Mouse (Mus musculus): ENCODE data around the gene Ap3s2. TPM values are rescaled to one million over a fixed set of nuclear protein-coding genes. Genes with fewer than 3 reads are reported as not detected.

The Ap3s2 gene
- polyA plus RNA-seq, 1 experiment from 2014 or later: 8.0 TPM

DNA sequence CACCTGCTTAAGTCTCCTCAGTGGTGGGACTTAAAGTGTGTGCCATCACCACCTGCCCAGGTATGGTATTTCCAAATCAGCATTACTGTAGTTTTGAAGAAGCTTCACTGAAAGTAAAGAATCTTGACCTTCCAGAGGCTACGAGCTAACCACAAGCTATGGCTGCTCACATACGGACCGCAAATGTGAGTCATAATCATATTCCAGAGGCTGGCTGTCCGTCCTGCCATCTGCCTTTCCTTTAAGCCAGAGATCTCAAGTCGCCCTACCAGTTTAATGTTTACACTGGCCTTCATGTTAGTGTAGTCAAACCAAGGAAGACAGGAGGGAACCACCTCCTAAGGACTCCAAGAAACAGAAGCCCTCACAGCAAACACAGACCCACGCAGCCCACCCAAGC, 38.5 kb downstream of the Ap3s2 start:
- TF ChIP-seq EP300 (IDR thresholded peaks at IDR 0.05; ENCODE audit: low read depth): no peak
- TF ChIP-seq CTCF (IDR thresholded peaks at IDR 0.05; ENCODE audit: low read depth): no peak
- no peak for ATAC-seq
- no peak for DNase-seq
- no peak overlapping the region for H3K9ac ChIP-seq (replicated peaks)
- H3K4me2 ChIP-seq (ENCODE audit: low read depth, low read length): no peak overlapping the region
- no peaks in the 10 kb centered on the region for H3K4me1 ChIP-seq (ENCODE audit: insufficient read depth)
- no peak overlapping the region for H3K4me3 ChIP-seq (ENCODE audit: low read depth, low read length)
- no peak overlapping the region for H3K27ac ChIP-seq (ENCODE audit: low read depth)
- H3K27me3 ChIP-seq (ENCODE audit: insufficient read depth, low read length): no peaks in the 10 kb centered on the region
- 84% methylated on average over 6 of the region's 6 CpGs for WGBS (ENCODE audit: insufficient replicate concordance)
- peaks cover 16% of the 10 kb centered on the region for H3K36me3 ChIP-seq (replicated peaks; ENCODE audit: insufficient read depth, low read length)
- H3K9me3 ChIP-seq (ENCODE audit: low read length): no peaks in the 10 kb centered on the region

DNA sequence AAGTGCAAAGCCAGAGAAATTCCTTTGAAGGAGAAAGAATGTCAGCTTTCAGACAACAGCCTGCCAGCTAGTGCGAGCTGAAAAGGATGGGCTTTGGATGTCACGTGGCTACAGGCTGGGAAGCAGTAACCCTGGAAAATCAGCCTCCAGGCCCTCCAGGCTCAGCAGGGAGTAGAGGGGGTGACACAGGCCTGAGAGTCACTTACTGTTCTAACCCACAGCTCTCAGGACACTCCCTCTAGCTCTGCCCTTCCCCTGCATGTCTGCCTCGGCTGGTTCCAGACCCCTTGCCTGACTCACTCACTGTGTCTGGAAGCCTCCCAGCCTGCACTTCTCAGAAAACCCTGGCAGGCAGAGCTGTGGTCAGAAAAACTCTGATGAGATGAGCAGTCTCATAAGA, 39.5 kb downstream of the Ap3s2 start:
- no peak overlapping the region for H3K4me3 ChIP-seq (ENCODE audit: low read depth, low read length)
- no peak overlapping the region for H3K27ac ChIP-seq (ENCODE audit: low read depth)
- ATAC-seq (no peak), DNase-seq (no peak)
- peaks cover 16% of the 10 kb centered on the region for H3K36me3 ChIP-seq (replicated peaks; ENCODE audit: insufficient read depth, low read length)
- TF ChIP-seq CTCF (IDR thresholded peaks at IDR 0.05; ENCODE audit: low read depth) (no peak), EP300 (IDR thresholded peaks at IDR 0.05; ENCODE audit: low read depth) (no peak)
- H3K4me2 ChIP-seq (ENCODE audit: low read depth, low read length): no peak overlapping the region
- 76% methylated on average over 3 of the region's 3 CpGs for WGBS (ENCODE audit: insufficient replicate concordance)
- no peaks in the 10 kb centered on the region for H3K27me3 ChIP-seq (ENCODE audit: insufficient read depth, low read length)
- no peaks in the 10 kb centered on the region for H3K9me3 ChIP-seq (ENCODE audit: low read length)
- H3K9ac ChIP-seq (replicated peaks): no peak overlapping the region
- H3K4me1 ChIP-seq (ENCODE audit: insufficient read depth): no peaks in the 10 kb centered on the region

DNA sequence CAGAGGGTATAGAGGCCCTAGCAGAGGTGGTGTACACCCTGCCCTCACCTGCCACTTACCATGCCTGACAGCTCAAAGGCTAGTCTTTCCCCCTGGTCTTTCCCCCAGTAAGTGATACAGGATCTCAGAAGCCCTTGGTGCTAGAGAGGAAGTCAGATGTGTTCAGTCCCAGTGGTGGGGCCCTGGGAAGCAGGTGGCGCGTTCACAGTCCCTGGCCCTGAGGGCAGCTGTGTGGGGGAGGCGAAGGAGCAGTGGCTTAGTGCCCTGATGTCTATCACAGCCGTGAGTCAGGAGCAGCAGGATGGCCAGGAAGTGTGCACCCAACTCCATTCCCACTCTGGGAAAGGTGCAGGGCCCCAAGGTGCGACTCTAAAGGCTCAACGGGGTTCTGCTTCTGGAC, 40.4 kb downstream of the Ap3s2 start:
- H3K4me1 ChIP-seq (ENCODE audit: insufficient read depth): no peaks in the 10 kb centered on the region
- no peak overlapping the region for H3K4me2 ChIP-seq (ENCODE audit: low read depth, low read length)
- DNase-seq (no peak), ATAC-seq (no peak)
- H3K27me3 ChIP-seq (ENCODE audit: insufficient read depth, low read length): no peaks in the 10 kb centered on the region
- H3K27ac ChIP-seq (ENCODE audit: low read depth): no peak overlapping the region
- H3K4me3 ChIP-seq (ENCODE audit: low read depth, low read length): no peak overlapping the region
- H3K9me3 ChIP-seq (ENCODE audit: low read length): no peaks in the 10 kb centered on the region
- no peak overlapping the region for H3K9ac ChIP-seq (replicated peaks)
- WGBS (ENCODE audit: insufficient replicate concordance): 86% methylated on average over 6 of the region's 6 CpGs
- peaks cover 16% of the 10 kb centered on the region for H3K36me3 ChIP-seq (replicated peaks; ENCODE audit: insufficient read depth, low read length)
- TF ChIP-seq EP300 (IDR thresholded peaks at IDR 0.05; ENCODE audit: low read depth) (no peak), CTCF (IDR thresholded peaks at IDR 0.05; ENCODE audit: low read depth) (no peak)

DNA sequence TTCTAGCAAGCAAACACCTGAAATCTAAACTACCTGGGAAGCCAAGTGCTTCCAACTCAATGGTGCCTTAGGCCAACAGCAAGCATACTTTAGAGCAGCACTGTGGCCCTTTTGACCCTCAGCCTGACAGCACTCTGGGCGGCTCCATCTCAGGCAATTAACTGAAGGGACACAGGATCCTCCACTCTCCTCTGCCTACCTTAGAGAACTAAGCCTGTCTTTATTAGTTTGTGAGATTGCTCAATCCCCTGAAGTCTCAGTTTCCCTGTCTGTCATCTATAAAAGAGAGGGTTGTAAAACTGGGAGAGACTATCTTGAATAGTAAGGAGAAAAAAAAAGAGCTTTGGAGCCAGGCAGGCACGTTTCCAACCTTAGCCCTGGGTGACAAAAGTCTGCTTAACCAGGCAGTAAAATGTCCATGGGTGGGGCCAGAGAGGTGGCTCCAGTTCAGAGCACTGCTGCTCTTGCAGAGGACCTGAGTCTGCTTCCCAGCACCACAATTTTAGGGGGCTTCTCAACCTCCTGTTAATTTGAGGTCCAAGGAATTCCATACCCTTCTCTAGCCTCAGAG, 41.9 kb downstream of the Ap3s2 start:
- Histone ChIP-seq H3K4me1 (ENCODE audit: insufficient read depth) (no peaks in the 10 kb centered on the region), H3K9me3 (ENCODE audit: low read length) (no peaks in the 10 kb centered on the region), H3K27ac (ENCODE audit: low read depth) (no peak overlapping the region), H3K4me2 (ENCODE audit: low read depth, low read length) (no peak overlapping the region), H3K9ac (replicated peaks) (no peak overlapping the region), H3K27me3 (ENCODE audit: insufficient read depth, low read length) (no peaks in the 10 kb centered on the region), H3K4me3 (ENCODE audit: low read depth, low read length) (no peak overlapping the region), H3K36me3 (replicated peaks; ENCODE audit: insufficient read depth, low read length) (peaks cover 13% of the 10 kb centered on the region)
- WGBS (ENCODE audit: insufficient replicate concordance): 64% methylated on average over 2 of the region's 2 CpGs
- no peak for ATAC-seq
- TF ChIP-seq CTCF (IDR thresholded peaks at IDR 0.05; ENCODE audit: low read depth): no peak
- no peak for TF ChIP-seq EP300 (IDR thresholded peaks at IDR 0.05; ENCODE audit: low read depth)
- no peak for DNase-seq

DNA sequence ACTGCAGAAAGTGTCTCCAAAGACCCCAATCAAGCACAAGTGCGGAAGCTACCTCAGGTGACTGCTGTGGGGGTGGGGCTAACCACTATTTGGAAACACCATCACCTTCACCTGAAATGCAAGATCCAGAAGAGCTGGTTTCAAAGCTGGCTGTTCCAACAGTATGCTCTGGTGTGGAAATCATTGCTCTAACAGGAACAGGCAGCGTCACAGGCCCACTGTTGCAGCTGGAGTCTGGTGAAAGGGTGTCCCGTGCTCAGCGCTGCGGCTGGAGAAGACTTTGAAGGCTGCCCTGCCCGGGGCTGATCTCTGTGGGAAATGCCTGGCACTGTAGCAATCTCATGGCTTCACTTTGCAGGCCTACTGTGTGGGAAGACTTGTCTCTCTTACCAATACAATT, 47.0 kb downstream of the Ap3s2 start:
- H3K36me3 ChIP-seq (replicated peaks; ENCODE audit: insufficient read depth, low read length): no peaks in the 10 kb centered on the region
- no peak overlapping the region for H3K9ac ChIP-seq (replicated peaks)
- ATAC-seq (no peak), DNase-seq (no peak)
- H3K27me3 ChIP-seq (ENCODE audit: insufficient read depth, low read length): no peaks in the 10 kb centered on the region
- no peaks in the 10 kb centered on the region for H3K9me3 ChIP-seq (ENCODE audit: low read length)
- no peak for TF ChIP-seq EP300 (IDR thresholded peaks at IDR 0.05; ENCODE audit: low read depth)
- no peak for TF ChIP-seq CTCF (IDR thresholded peaks at IDR 0.05; ENCODE audit: low read depth)
- H3K27ac ChIP-seq (ENCODE audit: low read depth): no peak overlapping the region
- H3K4me3 ChIP-seq (ENCODE audit: low read depth, low read length): no peak overlapping the region
- no peaks in the 10 kb centered on the region for H3K4me1 ChIP-seq (ENCODE audit: insufficient read depth)
- 80% methylated on average over 6 of the region's 6 CpGs for WGBS (ENCODE audit: insufficient replicate concordance)
- no peak overlapping the region for H3K4me2 ChIP-seq (ENCODE audit: low read depth, low read length)

DNA sequence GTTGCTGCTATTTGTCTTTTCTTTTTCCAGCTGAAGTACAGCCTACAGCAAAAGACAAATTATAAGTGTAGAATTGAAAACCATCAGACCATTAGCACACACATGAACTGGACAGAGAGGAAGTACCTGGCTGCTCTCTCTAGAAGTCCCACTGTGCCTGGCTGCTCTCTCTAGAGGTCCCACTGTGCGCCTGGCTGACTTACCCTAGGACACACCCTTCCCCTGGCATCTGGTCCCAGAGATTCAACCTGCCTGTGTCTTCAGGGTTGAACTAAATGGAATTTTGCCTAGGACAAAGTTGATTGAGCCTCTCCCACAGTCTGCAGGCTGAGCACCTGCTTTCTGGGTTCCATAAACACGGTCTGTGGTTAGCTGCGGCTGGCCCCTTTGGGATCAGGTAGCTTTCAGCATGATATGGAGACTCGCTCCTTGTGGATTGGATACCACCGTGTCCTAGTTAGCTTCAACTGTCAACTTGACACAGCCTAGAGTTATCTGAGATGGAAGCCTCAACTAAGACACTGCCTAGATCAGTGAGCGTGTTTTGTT, 48.6 kb downstream of the Ap3s2 start:
- Histone ChIP-seq H3K9ac (replicated peaks) (no peak overlapping the region), H3K4me2 (ENCODE audit: low read depth, low read length) (no peak overlapping the region), H3K36me3 (replicated peaks; ENCODE audit: insufficient read depth, low read length) (no peaks in the 10 kb centered on the region), H3K9me3 (ENCODE audit: low read length) (no peaks in the 10 kb centered on the region), H3K4me1 (ENCODE audit: insufficient read depth) (no peaks in the 10 kb centered on the region), H3K27ac (ENCODE audit: low read depth) (no peak overlapping the region), H3K4me3 (ENCODE audit: low read depth, low read length) (no peak overlapping the region), H3K27me3 (ENCODE audit: insufficient read depth, low read length) (no peaks in the 10 kb centered on the region)
- no peak for DNase-seq
- no peak for ATAC-seq
- no peak for TF ChIP-seq CTCF (IDR thresholded peaks at IDR 0.05; ENCODE audit: low read depth)
- TF ChIP-seq EP300 (IDR thresholded peaks at IDR 0.05; ENCODE audit: low read depth): no peak
- WGBS (ENCODE audit: insufficient replicate concordance): 84% methylated on average over 6 of the region's 6 CpGs
